In the genomic region with DNA sequence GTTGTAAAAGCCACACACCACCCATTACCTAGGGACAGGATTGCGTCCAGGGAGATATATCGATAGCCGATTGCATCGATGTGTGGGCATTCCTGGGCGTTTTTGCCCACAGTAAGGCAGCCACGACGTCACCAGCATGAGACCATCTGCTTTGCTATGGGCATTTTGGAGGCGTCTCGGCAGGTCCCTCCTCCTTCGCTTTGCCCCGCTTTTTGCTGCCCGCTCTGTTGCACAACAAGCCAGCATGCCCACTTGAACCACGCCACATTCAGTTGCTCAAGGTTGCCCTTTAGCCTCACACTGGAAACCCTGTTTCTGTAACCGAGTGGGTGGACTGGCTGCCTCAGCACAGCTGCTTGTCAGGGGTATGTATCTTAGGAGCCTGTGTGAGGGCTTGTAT, we compare ENCODE assay signal across 11 mouse cellular contexts.
DNase-seq lines count a peak whose midpoint lies in the region; ATAC-seq lines count a peak whose summit lies in the region.
"Had no signal": no experiment of that assay in that cellular context is flagged by ENCODE, and none has a peak within 500 bp of the region (broad histone marks: within the 10 kb centered on the region; RNA-seq: fewer than 3 reads in every experiment).

No protein-coding gene starts in this region.

- no peaks in the 10 kb centered on the region for H3K9me3 ChIP-seq in midbrain, embryonic 13.5 days
- H3K9me3 ChIP-seq: embryonic facial prominence, embryonic 12.5 days; stomach, embryonic 15.5 days had no signal

- no peak overlapping the region for H3K9ac ChIP-seq in midbrain, embryonic 13.5 days (replicated peaks)
- H3K9ac ChIP-seq: embryonic facial prominence, embryonic 12.5 days; stomach, embryonic 15.5 days had no signal

- peak; percentile 72 for ATAC-seq in megakaryocyte progenitor cell, adult 5-6 weeks (replicated peaks; ENCODE audit: poor library complexity)
- no peak for ATAC-seq in midbrain, embryonic 13.5 days
- ATAC-seq: Patski had no signal

- H3K27ac ChIP-seq in midbrain, embryonic 13.5 days, result no peak overlapping the region
- H3K27ac ChIP-seq: embryonic facial prominence, embryonic 12.5 days; stomach, embryonic 15.5 days had no signal

- peak; percentile 82 for DNase-seq in layer of hippocampus, adult 11-12 months (ENCODE audit: low spot score)
- DNase-seq in layer of hippocampus, adult 9-10 months (ENCODE audit: low spot score), result no peak
- peak; percentile 60 to 61 for DNase-seq in cerebellum, postnatal 36 days
- DNase-seq in kidney, postnatal 10 days, result peak; percentile 33
- no peak for DNase-seq in urinary bladder, postnatal 10 days (ENCODE audit: low spot score)
- DNase-seq in urinary bladder, postnatal 14 days (ENCODE audit: low spot score), result no peak

- H3K27me3 ChIP-seq in midbrain, embryonic 13.5 days, result no peaks in the 10 kb centered on the region
- H3K27me3 ChIP-seq: embryonic facial prominence, embryonic 12.5 days; Patski; stomach, embryonic 15.5 days had no signal

- no peak overlapping the region for H3K4me3 ChIP-seq in midbrain, embryonic 13.5 days (replicated peaks)
- H3K4me3 ChIP-seq: embryonic facial prominence, embryonic 12.5 days; stomach, embryonic 15.5 days had no signal

- 91% methylated on average over 14 of the region's 14 CpGs for WGBS in midbrain, embryonic 13.5 days

- no peaks in the 10 kb centered on the region for H3K36me3 ChIP-seq in midbrain, embryonic 13.5 days
- H3K36me3 ChIP-seq: embryonic facial prominence, embryonic 12.5 days; stomach, embryonic 15.5 days had no signal

- H3K4me1 ChIP-seq in midbrain, embryonic 13.5 days (replicated peaks), result peaks cover 48% of the 10 kb centered on the region

- H3K4me2 ChIP-seq in midbrain, embryonic 13.5 days (replicated peaks), result no peak overlapping the region
- H3K4me2 ChIP-seq: embryonic facial prominence, embryonic 12.5 days; stomach, embryonic 15.5 days had no signal

Comparison
In these comparisons a context has a peak if more than half of its experiments do, and no peak if none do; other contexts are left out.
1. DNase-seq: peak in layer of hippocampus, adult 11-12 months (single experiment), cerebellum, postnatal 36 days (2 of 2) and kidney, postnatal 10 days (single experiment); none in layer of hippocampus, adult 9-10 months (single experiment), urinary bladder, postnatal 10 days (single experiment) and urinary bladder, postnatal 14 days (single experiment).